Mouse (Mus musculus): ENCODE data around the gene Pet117. TPM values are rescaled to one million over a fixed set of nuclear protein-coding genes. Genes with fewer than 3 reads are reported as not detected.

Pet117 gene
- polyA plus RNA-seq, 1 experiment from 2014 or later = 3.2 TPM

GRCm38 (mm10) chr2:144382624-144383138 lies 13.9 kb downstream of the Pet117 start:
- Histone ChIP-seq H3K27ac (no peak overlapping the region), H3K36me3 (peaks cover 59% of the 10 kb centered on the region), H3K9ac (no peak overlapping the region), H3K4me1 (replicated peaks) (peaks cover 8% of the 10 kb centered on the region), H3K27me3 (no peaks in the 10 kb centered on the region), H3K4me3 (no peak overlapping the region), H3K9me3 (replicated peaks) (no peaks in the 10 kb centered on the region), H3K4me2 (no peak overlapping the region)
- WGBS = 72% methylated on average over 7 of the region's 7 CpGs
- ATAC-seq (replicated peaks; ENCODE audit: insufficient number of reproducible peaks, insufficient read depth, low FRiP score, low read depth) = no peak

- no peak for ATAC-seq (replicated peaks; ENCODE audit: insufficient number of reproducible peaks, insufficient read depth, low FRiP score, low read depth)
- 35% methylated on average over 2 of the region's 2 CpGs for WGBS
Observed at GRCm38 (mm10) chr2:144386296-144386695, 17.5 kb downstream of the Pet117 start.

GRCm38 (mm10) chr2:144388416-144388815 lies 19.6 kb downstream of the Pet117 start:
- no peak overlapping the region for H3K4me3 ChIP-seq
- H3K4me1 ChIP-seq (replicated peaks) = peaks cover 4% of the 10 kb centered on the region; the same call in 1 of the 2 replicates
- peaks cover 59% of the 10 kb centered on the region for H3K36me3 ChIP-seq
- H3K27ac ChIP-seq = no peak overlapping the region
- no peak for ATAC-seq (replicated peaks; ENCODE audit: insufficient number of reproducible peaks, insufficient read depth, low FRiP score, low read depth)
- 65% methylated on average over 3 of the region's 3 CpGs for WGBS
- no peak overlapping the region for H3K9ac ChIP-seq
- no peaks in the 10 kb centered on the region for H3K27me3 ChIP-seq
- H3K4me2 ChIP-seq = no peak overlapping the region
- no peaks in the 10 kb centered on the region for H3K9me3 ChIP-seq (replicated peaks)

More at GRCm38 (mm10) chr2:144386296-144386695, 17.5 kb downstream of the Pet117 start:
- Histone ChIP-seq H3K4me1 (replicated peaks) (peaks cover 6% of the 10 kb centered on the region), H3K27me3 (no peaks in the 10 kb centered on the region), H3K4me3 (no peak overlapping the region), H3K9me3 (replicated peaks) (no peaks in the 10 kb centered on the region), H3K4me2 (no peak overlapping the region), H3K9ac (no peak overlapping the region), H3K36me3 (peaks cover 60% of the 10 kb centered on the region), H3K27ac (0 out of 2 replicates have a peak overlapping the region, but pooled peaks have one; percentile 3)

GRCm38 (mm10) chr2:144399531-144399930 lies 30.7 kb downstream of the Pet117 start:
- Histone ChIP-seq H3K4me3 (no peak overlapping the region), H3K9me3 (replicated peaks) (no peaks in the 10 kb centered on the region), H3K9ac (no peak overlapping the region), H3K4me2 (no peak overlapping the region), H3K4me1 (replicated peaks) (0 out of 2 replicates have a peak, but pooled peaks cover 2% of the 10 kb centered on the region), H3K27ac (no peak overlapping the region), H3K27me3 (no peaks in the 10 kb centered on the region), H3K36me3 (peaks cover 51% of the 10 kb centered on the region)
- ATAC-seq (replicated peaks; ENCODE audit: insufficient number of reproducible peaks, insufficient read depth, low FRiP score, low read depth) = no peak
- WGBS = 90% methylated on average over 4 of the region's 4 CpGs

GRCm38 (mm10) chr2:144400659-144401058 lies 31.9 kb downstream of the Pet117 start:
- H3K36me3 ChIP-seq = peaks cover 54% of the 10 kb centered on the region
- no peak overlapping the region for H3K4me3 ChIP-seq
- H3K9ac ChIP-seq = no peak overlapping the region
- H3K4me2 ChIP-seq = no peak overlapping the region
- no peaks in the 10 kb centered on the region for H3K9me3 ChIP-seq (replicated peaks)
- no peaks in the 10 kb centered on the region for H3K27me3 ChIP-seq
- H3K27ac ChIP-seq = no peak overlapping the region
- WGBS = 59% methylated on average over 6 of the region's 6 CpGs
- 0 out of 2 replicates have a peak, but pooled peaks cover 2% of the 10 kb centered on the region for H3K4me1 ChIP-seq (replicated peaks)
- ATAC-seq (replicated peaks; ENCODE audit: insufficient number of reproducible peaks, insufficient read depth, low FRiP score, low read depth) = no peak

- ATAC-seq (replicated peaks; ENCODE audit: insufficient number of reproducible peaks, insufficient read depth, low FRiP score, low read depth) = no peak
- H3K4me2 ChIP-seq = no peak overlapping the region
- 90% methylated on average over 4 of the region's 4 CpGs for WGBS
- H3K9me3 ChIP-seq (replicated peaks) = no peaks in the 10 kb centered on the region
- no peak overlapping the region for H3K27ac ChIP-seq
- H3K9ac ChIP-seq = no peak overlapping the region
- H3K27me3 ChIP-seq = no peaks in the 10 kb centered on the region
- H3K4me1 ChIP-seq (replicated peaks) = no peaks in the 10 kb centered on the region
- no peak overlapping the region for H3K4me3 ChIP-seq
- peaks cover 46% of the 10 kb centered on the region for H3K36me3 ChIP-seq
Observed at GRCm38 (mm10) chr2:144409037-144409436, 40.2 kb downstream of the Pet117 start.

- no peaks in the 10 kb centered on the region for H3K27me3 ChIP-seq
- 66% methylated on average over 3 of the region's 3 CpGs for WGBS
- H3K27ac ChIP-seq = no peak overlapping the region
- H3K9me3 ChIP-seq (replicated peaks) = no peaks in the 10 kb centered on the region
- no peak overlapping the region for H3K9ac ChIP-seq
- no peak for ATAC-seq (replicated peaks; ENCODE audit: insufficient number of reproducible peaks, insufficient read depth, low FRiP score, low read depth)
- no peak overlapping the region for H3K4me2 ChIP-seq
- no peak overlapping the region for H3K4me3 ChIP-seq
- peaks cover 35% of the 10 kb centered on the region for H3K36me3 ChIP-seq
- no peaks in the 10 kb centered on the region for H3K4me1 ChIP-seq (replicated peaks)
Observed at GRCm38 (mm10) chr2:144410603-144411002, 41.8 kb downstream of the Pet117 start.

GRCm38 (mm10) chr2:144414646-144415045 lies 45.9 kb downstream of the Pet117 start:
- WGBS = 88% methylated on average over 1 of the region's 1 CpGs
- no peaks in the 10 kb centered on the region for H3K4me1 ChIP-seq (replicated peaks)
- H3K9ac ChIP-seq = no peak overlapping the region
- no peak overlapping the region for H3K27ac ChIP-seq
- H3K4me3 ChIP-seq = no peak overlapping the region
- H3K9me3 ChIP-seq (replicated peaks) = no peaks in the 10 kb centered on the region
- no peak for ATAC-seq (replicated peaks; ENCODE audit: insufficient number of reproducible peaks, insufficient read depth, low FRiP score, low read depth)
- H3K36me3 ChIP-seq = no peaks in the 10 kb centered on the region
- H3K27me3 ChIP-seq = no peaks in the 10 kb centered on the region
- no peak overlapping the region for H3K4me2 ChIP-seq

- Histone ChIP-seq H3K27me3 (no peaks in the 10 kb centered on the region), H3K4me2 (no peak overlapping the region), H3K27ac (no peak overlapping the region), H3K4me1 (replicated peaks) (no peaks in the 10 kb centered on the region), H3K9ac (no peak overlapping the region), H3K4me3 (no peak overlapping the region), H3K9me3 (replicated peaks) (no peaks in the 10 kb centered on the region), H3K36me3 (no peaks in the 10 kb centered on the region)
- WGBS = 42% methylated on average over 8 of the region's 8 CpGs
- no peak for ATAC-seq (replicated peaks; ENCODE audit: insufficient number of reproducible peaks, insufficient read depth, low FRiP score, low read depth)
Observed at GRCm38 (mm10) chr2:144416859-144417258, 48.1 kb downstream of the Pet117 start.

GRCm38 (mm10) chr2:144418062-144418461 lies 49.3 kb downstream of the Pet117 start:
- H3K27me3 ChIP-seq = no peaks in the 10 kb centered on the region
- no peak overlapping the region for H3K4me3 ChIP-seq
- no peak overlapping the region for H3K27ac ChIP-seq
- ATAC-seq (replicated peaks; ENCODE audit: insufficient number of reproducible peaks, insufficient read depth, low FRiP score, low read depth) = no peak
- H3K9ac ChIP-seq = no peak overlapping the region
- 31% methylated on average over 2 of the region's 2 CpGs for WGBS
- H3K9me3 ChIP-seq (replicated peaks) = no peaks in the 10 kb centered on the region
- no peaks in the 10 kb centered on the region for H3K36me3 ChIP-seq
- H3K4me1 ChIP-seq (replicated peaks) = no peaks in the 10 kb centered on the region
- no peak overlapping the region for H3K4me2 ChIP-seq

GRCm38 (mm10) chr2:144422094-144422675 lies 53.4 kb downstream of the Pet117 start:
- H3K9ac ChIP-seq = no peak overlapping the region
- no peaks in the 10 kb centered on the region for H3K36me3 ChIP-seq
- WGBS = 70% methylated on average over 10 of the region's 10 CpGs
- no peaks in the 10 kb centered on the region for H3K27me3 ChIP-seq
- H3K4me1 ChIP-seq (replicated peaks) = no peaks in the 10 kb centered on the region
- H3K4me2 ChIP-seq = no peak overlapping the region
- H3K4me3 ChIP-seq = no peak overlapping the region
- no peak overlapping the region for H3K27ac ChIP-seq
- no peak for ATAC-seq (replicated peaks; ENCODE audit: insufficient number of reproducible peaks, insufficient read depth, low FRiP score, low read depth)
- no peaks in the 10 kb centered on the region for H3K9me3 ChIP-seq (replicated peaks)
